Mouse (Mus musculus) heart, embryonic 12.5 days (tissue): Measurements from ENCODE around the gene Babam1. TPM values are rescaled to one million over a fixed set of nuclear protein-coding genes. Genes with fewer than 3 reads are reported as not detected.
A peak's percentile ranks its signal among the peaks of the same experiment; 100 is the strongest.

Experiments used
- ATAC-seq: fragments of 200-750 bp; cut with Nextera tagmentation; 2 replicates; pipeline ENCODE4 v1.8.0; 2017; ENCODE audit warnings: moderate TSS enrichment, moderate library complexity; ENCODE audit not compliant: insufficient number of reproducible peaks, low FRiP score
- H3K27ac ChIP-seq: fragments of 300-500 bp; sonication (generic); 2 replicates; pipeline ENCODE4 v1.5.1; 2016; ENCODE audit warnings: mild to moderate bottlenecking, moderate library complexity; ENCODE audit not compliant: poor library complexity, severe bottlenecking
- H3K27me3 ChIP-seq: fragments of 300-500 bp; sonication (generic); replicated peaks from 2 replicates; pipeline ENCODE4 v1.6.1; 2016; ENCODE audit warnings: mild to moderate bottlenecking, moderate library complexity
- H3K36me3 ChIP-seq: fragments of 300-500 bp; sonication (generic); 2 replicates; pipeline ENCODE4 v1.6.1; 2016; ENCODE audit warnings: mild to moderate bottlenecking, moderate library complexity
- H3K4me1 ChIP-seq: fragments of 300-500 bp; sonication (generic); replicated peaks from 2 replicates; pipeline ENCODE4 v1.6.1; 2016; ENCODE audit warnings: mild to moderate bottlenecking
- H3K4me2 ChIP-seq: fragments of 300-500 bp; sonication (generic); 2 replicates; pipeline ENCODE4 v1.6.1; 2016; ENCODE audit warnings: mild to moderate bottlenecking, moderate library complexity
- H3K4me3 ChIP-seq: fragments of 300-500 bp; sonication (generic); 2 replicates; pipeline ENCODE4 v1.5.1; 2016; ENCODE audit warnings: mild to moderate bottlenecking
- H3K9ac ChIP-seq: fragments of 300-500 bp; sonication (generic); 2 replicates; pipeline ENCODE4 v1.6.1; 2016; ENCODE audit warnings: mild to moderate bottlenecking, moderate library complexity
- H3K9me3 ChIP-seq: fragments of 300-500 bp; sonication (generic); replicated peaks from 2 replicates; pipeline ENCODE4 v1.6.1; 2016; ENCODE audit warnings: mild to moderate bottlenecking, moderate library complexity
- whole genome bisulfite sequencing: fragments of 180-500 bp; shearing (Covaris S2); methylation state at CpG from one replicate; pipeline ENCODE4 v1.1.7; 2016; 5-methylcytosine and 5-hydroxymethylcytosine counted together
- polyA plus RNA-seq: library from polyadenylated mRNA; unstranded; fragments of >200 nt; fragmentation: Nextera tagmentation; extraction: Ambion mirVana; gene quantifications from 2 replicates; pipeline ENCODE4 v1.2.1, GENCODE M21; 2016

Babam1 gene
- polyA plus RNA-seq, 1 experiment from 2014 or later = 77.6 TPM

DNA sequence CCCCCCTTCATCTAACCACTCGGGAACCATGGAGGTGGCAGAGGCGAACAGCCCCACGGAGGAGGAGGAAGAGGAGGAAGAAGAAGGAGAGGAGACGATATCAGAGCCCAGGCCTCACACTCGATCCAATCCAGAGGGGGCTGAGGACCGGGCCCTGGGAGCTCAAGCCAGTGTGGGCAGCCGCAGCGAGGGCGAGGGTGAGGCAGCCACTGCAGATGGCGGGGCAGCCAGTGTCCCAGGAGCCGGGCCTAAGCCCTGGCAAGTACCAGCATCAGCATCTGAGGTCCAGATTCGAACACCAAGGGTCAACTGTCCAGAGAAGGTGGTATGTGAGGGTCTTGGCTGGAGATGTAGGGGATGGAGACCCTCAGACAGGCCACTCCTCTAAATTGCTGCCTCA, 1.0 kb downstream of the Babam1 start:
- Histone ChIP-seq H3K9ac (peak overlapping the region; percentile 74), H3K4me1 (peaks cover 8% of the 10 kb centered on the region), H3K9me3 (no peaks in the 10 kb centered on the region), H3K27me3 (no peaks in the 10 kb centered on the region), H3K4me3 (peak overlapping the region; percentile 71), H3K36me3 (peaks cover 25% of the 10 kb centered on the region), H3K4me2 (peak overlapping the region; percentile 87), H3K27ac (no peak overlapping the region)
- no peak for ATAC-seq
- 81% methylated on average over 12 of the region's 12 CpGs for WGBS

DNA sequence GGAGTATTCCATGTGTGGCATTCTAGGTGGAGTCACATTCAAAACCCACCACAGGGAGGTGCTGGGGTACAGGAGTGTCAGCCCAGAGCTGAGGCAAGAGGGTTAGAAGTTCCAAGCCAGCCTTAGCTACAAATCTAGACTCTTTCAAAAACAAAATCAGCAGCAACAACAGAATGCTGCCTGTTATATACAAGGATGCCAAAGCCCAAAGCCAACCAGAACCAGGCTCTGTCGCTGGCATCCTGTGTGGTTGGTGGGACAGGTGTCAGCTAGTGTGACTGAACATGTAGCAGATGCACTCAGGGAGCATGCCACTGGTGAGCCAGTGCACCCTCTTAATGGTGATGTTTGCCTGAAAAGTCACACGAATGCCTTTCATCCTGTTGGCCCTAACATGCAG, 4.2 kb downstream of the Babam1 start:
- no peak overlapping the region for H3K4me3 ChIP-seq
- no peak overlapping the region for H3K27ac ChIP-seq
- H3K27me3 ChIP-seq = no peaks in the 10 kb centered on the region
- WGBS = 82% methylated on average over 2 of the region's 2 CpGs
- H3K9me3 ChIP-seq = no peaks in the 10 kb centered on the region
- H3K9ac ChIP-seq = no peak overlapping the region
- H3K4me2 ChIP-seq = no peak overlapping the region
- H3K36me3 ChIP-seq = peaks cover 29% of the 10 kb centered on the region
- peaks cover 12% of the 10 kb centered on the region for H3K4me1 ChIP-seq
- no peak for ATAC-seq

DNA sequence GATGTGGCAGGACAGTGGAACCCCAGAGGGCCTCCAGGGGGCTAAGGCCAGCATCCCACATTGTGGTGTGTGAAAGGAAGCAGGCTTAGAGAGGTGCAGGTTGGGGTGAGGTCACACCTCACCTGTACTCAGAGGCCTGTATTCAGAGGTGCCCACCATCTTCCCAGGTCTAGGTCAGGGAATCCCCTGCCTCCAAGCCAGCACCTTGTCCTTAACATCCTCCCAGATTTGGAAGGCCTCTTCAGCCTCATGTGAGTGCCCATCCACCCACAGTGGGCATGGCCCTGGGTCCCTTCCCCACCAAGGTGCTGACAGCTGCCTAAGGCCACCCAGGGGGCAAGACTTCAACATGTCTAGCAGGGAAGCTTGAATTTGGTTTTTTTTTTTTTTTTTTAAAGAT, 4.8 kb downstream of the Babam1 start:
- Histone ChIP-seq H3K36me3 (peaks cover 29% of the 10 kb centered on the region), H3K9ac (no peak overlapping the region), H3K4me2 (no peak overlapping the region), H3K27me3 (no peaks in the 10 kb centered on the region), H3K4me1 (peaks cover 14% of the 10 kb centered on the region), H3K27ac (no peak overlapping the region), H3K4me3 (no peak overlapping the region), H3K9me3 (no peaks in the 10 kb centered on the region)
- no peak for ATAC-seq

DNA sequence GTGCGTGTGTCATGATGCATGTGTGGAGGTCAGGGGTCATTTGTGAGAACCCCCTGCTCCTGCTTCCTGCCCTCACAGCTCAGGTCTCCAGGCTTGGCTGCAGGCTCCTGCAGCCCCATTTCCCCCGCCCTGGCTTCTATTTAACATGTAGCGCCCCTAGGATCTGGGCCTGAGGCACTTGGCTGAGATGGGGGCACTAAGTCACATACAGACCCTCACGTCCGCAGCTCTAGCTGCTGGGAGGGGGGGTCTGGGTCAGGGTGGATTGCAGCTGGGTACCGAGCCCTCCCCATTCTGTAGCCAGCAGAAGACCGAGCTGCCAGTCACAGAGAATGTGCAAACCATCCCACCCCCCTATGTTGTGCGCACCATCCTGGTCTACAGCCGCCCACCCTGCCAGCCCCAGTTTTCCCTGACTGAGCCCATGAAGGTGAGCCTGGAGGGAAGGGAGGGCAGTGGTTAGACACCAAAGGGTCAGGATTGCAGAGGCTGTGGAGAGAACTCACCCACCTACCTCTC, 5.8 kb downstream of the Babam1 start:
- Histone ChIP-seq H3K9me3 (no peaks in the 10 kb centered on the region), H3K9ac (no peak overlapping the region), H3K27me3 (no peaks in the 10 kb centered on the region), H3K36me3 (peaks cover 33% of the 10 kb centered on the region), H3K4me2 (no peak overlapping the region), H3K27ac (no peak overlapping the region), H3K4me1 (peaks cover 18% of the 10 kb centered on the region), H3K4me3 (no peak overlapping the region)
- ATAC-seq = no peak
- 88% methylated on average over 9 of the region's 9 CpGs for WGBS

DNA sequence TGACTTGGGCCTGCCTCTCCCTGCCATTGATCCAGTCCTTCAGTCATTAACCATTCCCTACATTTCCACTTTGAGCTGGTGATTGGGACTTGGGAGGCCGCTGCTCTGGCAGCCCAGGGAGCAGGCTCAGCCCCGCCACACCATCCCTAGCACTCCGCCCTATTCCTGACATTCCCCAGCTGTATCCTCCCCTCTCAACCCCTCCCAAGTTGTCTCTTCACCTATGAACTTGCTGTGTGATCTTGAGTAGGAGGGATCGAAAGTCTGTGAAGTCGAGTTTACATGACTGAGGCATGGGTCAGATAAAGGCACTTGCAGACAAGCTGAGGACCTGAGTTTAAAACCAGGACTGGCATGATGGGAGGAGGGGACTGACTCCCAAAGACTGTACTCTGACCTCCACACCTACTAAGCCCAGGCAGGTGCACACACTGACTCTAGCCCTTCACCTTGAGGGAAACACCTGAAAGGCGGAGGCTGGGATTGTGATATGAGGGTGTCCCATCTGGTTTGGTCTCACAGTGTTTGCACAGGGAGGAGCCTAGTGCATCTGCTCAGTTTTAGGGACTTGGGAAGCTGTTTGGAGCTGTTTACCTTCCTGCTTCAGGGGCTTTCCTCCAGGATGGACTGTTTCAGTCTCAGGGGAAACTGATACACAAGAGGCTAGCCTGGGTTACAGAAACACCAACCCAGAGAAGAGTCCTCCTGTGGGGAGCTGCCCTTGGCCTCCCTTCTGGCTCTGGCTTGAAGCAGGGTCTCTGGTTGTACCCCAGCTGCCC, 6.6 kb downstream of the Babam1 start:
- Histone ChIP-seq H3K9ac (no peak overlapping the region; the same call in 1 of the 2 replicates), H3K4me1 (peaks cover 18% of the 10 kb centered on the region), H3K27me3 (no peaks in the 10 kb centered on the region), H3K4me2 (no peak overlapping the region), H3K9me3 (no peaks in the 10 kb centered on the region), H3K36me3 (peaks cover 39% of the 10 kb centered on the region), H3K27ac (no peak overlapping the region), H3K4me3 (no peak overlapping the region)
- 71% methylated on average over 6 of the region's 6 CpGs for WGBS
- no peak for ATAC-seq

DNA sequence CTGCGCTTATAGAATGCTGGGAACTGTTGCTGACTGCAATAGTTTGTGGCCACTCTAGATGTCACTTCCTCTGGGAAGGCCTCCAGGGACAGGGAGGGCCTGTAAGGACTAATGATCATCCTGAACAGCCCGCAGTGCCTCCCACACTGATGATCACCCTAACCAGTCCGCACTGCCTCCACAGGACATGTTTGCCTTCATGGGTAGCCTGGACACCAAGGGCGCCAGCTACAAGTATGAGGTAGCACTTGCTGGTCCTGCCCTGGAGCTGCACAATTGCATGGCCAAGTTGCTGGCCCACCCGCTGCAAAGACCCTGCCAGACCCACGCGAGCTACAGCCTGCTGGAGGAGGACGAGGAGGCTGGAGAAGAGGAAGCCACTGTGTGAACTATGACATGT, 7.3 kb downstream of the Babam1 start:
- Histone ChIP-seq H3K4me3 (no peak overlapping the region), H3K27ac (no peak overlapping the region), H3K27me3 (no peaks in the 10 kb centered on the region), H3K4me1 (peaks cover 18% of the 10 kb centered on the region), H3K9me3 (no peaks in the 10 kb centered on the region), H3K9ac (no peak overlapping the region), H3K4me2 (no peak overlapping the region), H3K36me3 (peaks cover 39% of the 10 kb centered on the region)
- WGBS = 91% methylated on average over 8 of the region's 8 CpGs
- ATAC-seq = no peak

DNA sequence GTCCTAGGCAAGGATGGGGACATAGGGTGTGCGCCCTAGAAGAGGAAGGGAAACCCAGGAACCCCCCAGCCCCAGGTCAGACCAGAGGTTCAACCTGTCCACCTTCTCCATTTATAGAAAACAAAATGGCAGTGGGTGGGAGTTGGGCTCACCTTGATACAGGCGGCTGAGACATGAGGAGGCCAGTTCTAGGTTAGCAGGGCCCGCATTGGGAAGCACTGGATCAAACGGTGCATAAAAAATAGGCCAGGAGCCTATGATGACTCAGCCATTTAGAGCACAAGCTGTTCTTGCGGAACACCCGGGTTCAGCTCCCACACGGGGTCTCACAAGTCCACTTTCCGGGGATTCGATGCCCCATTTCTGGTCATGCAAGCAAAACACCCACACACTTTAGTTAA, 8.3 kb downstream of the Babam1 start:
- WGBS = 87% methylated on average over 9 of the region's 9 CpGs
- peaks cover 39% of the 10 kb centered on the region for H3K36me3 ChIP-seq

DNA sequence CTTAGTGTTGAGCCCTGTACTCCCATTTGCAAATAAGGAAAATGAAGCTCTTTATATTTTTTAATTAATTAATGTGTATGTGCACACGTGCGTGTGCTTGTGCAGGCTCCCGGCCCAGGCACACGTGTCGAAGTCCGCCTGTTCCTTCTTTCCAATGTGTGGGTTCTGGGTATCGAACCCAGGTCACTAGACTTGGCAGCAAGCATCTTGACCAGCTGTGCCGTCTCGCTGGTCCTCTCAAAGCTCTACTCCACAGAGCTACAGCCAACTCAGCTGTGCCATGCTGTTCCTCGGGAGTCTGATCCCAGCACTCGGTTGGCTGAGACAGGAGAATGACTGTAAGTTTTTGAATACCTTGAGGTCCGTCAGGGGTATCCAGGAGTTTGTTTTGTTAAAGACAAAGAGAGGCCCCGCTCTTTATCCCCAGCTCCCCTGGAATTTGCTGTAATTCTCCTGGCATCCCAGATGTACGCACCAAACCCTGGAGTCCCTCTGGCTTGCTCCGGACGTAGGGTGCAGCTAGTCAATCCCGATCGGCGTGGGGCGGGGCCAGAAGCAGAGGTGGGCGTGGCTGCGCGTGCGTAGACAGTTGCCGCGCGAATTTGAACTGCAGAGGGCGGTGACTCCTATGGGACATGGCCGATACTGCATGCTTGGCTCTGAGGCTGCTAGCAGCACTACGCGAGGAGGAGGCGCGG, 8.9 kb downstream of the Babam1 start, which contains the start of gene Ankle1:
Ankle1 (plus strand) TSS at position 610 of the 698 bp plus-strand sequence.
- Histone ChIP-seq H3K4me2 (peak within 1 kb of the TSS; percentile 79), H3K4me3 (peak within 1 kb of the TSS; percentile 71), H3K9ac (peak within 1 kb of the TSS; percentile 80), H3K9me3 (no peaks in the 10 kb centered on the region), H3K4me1 (peaks cover 18% of the 10 kb centered on the region), H3K27ac (no peak within 1 kb of the TSS), H3K36me3 (peaks cover 41% of the 10 kb centered on the region), H3K27me3 (no peaks in the 10 kb centered on the region)
- peak; percentile 91 for ATAC-seq
- 16% methylated on average over 33 of the region's 33 CpGs for WGBS

More for the DNA sequence above, 8.3 kb downstream of the Babam1 start:
- no peak overlapping the region for H3K27ac ChIP-seq
- H3K27me3 ChIP-seq = no peaks in the 10 kb centered on the region
- H3K4me1 ChIP-seq = peaks cover 18% of the 10 kb centered on the region
- H3K4me3 ChIP-seq = no peak overlapping the region
- ATAC-seq = no peak
- peak overlapping the region; percentile 79; the same call in 1 of the 2 replicates for H3K4me2 ChIP-seq
- no peak overlapping the region for H3K9ac ChIP-seq
- no peaks in the 10 kb centered on the region for H3K9me3 ChIP-seq

DNA sequence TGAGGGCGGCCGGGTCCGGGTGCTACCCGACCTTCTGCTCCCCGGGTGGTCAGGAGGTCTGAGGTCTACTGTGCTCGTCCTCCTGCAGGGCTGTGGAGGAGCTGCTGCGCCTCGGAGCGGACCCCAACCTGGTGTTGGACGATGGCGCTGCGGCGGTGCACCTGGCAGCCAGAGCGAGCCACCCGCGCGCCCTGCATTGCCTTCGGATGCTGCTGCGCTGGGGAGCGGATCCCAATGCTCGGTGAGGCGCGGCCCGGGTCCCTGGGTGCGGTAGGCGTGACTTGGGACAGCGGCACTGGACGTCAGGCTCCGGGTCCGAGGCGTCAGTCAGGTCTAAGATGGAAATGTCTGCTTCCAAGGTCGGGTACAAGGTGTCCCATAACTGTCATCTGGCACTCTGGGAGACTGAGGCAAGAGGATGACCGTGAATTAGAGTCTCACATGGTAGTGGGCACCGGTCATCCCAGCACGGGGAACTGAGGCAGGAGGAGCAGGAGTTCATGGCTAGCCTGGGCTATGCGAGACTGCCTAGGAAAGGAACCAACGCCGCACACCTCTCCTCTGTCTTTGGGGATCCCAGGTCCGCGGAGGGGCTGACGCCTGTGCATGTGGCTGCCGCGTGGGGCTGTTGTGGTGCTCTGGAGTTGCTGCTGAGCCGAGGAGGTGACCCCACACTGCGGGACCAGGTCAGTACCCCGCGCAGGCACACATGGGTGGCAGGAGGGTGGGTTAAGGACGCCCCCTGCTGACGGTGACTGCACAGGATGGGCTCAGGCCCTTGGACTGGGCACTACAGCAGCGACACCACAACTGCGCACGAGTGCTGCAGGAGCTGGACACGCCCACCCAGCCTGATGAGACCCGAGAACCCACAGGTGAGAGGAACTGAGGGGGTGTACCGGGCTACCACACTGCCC, 9.7 kb downstream of the Babam1 start:
- Histone ChIP-seq H3K27ac (no peak overlapping the region), H3K9me3 (no peaks in the 10 kb centered on the region), H3K9ac (peak overlapping the region; percentile 80), H3K36me3 (peaks cover 36% of the 10 kb centered on the region), H3K4me3 (peak overlapping the region; percentile 71), H3K27me3 (no peaks in the 10 kb centered on the region), H3K4me1 (peaks cover 18% of the 10 kb centered on the region), H3K4me2 (peak overlapping the region; percentile 79)
- peak; percentile 78 for ATAC-seq
- WGBS = under 1% methylated on average over 55 of the region's 55 CpGs

DNA sequence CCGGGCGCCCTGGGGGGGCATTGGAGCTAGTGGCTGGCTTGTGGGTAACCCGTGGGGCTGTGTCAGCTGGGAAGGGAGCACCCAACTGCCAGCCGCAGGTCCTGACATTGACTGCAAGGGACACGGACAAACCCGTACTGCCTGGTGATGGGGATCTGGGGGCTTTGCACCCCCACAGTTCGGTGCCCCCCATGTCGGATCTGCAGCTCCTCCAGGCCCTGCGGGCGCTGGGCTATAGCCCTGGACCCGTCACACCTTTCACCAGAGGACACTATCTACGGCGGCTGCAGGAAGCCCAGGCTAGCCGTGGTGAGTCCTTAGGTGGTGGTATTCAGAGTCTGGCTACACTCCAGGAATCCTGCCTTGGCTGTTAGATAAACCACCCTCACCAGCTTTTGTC, 10.8 kb downstream of the Babam1 start:
- Histone ChIP-seq H3K4me3 (no peak overlapping the region), H3K9me3 (no peaks in the 10 kb centered on the region), H3K4me2 (0 out of 2 replicates have a peak overlapping the region, but pooled peaks have one; percentile 79), H3K27ac (no peak overlapping the region), H3K9ac (peak overlapping the region; percentile 7; the same call in 1 of the 2 replicates), H3K27me3 (no peaks in the 10 kb centered on the region), H3K4me1 (peaks cover 18% of the 10 kb centered on the region), H3K36me3 (peaks cover 36% of the 10 kb centered on the region)
- ATAC-seq = no peak
- 88% methylated on average over 14 of the region's 14 CpGs for WGBS
